Mouse (Mus musculus) CH12.LX (cell line): ENCODE measurements around the gene Psmd5. TPM values are rescaled to one million over a fixed set of nuclear protein-coding genes. Genes with fewer than 3 reads are reported as not detected.
"Not testable (repeated sequence)": the region's sequence is repeated elsewhere in the genome, so short reads cannot be mapped to it uniquely, and the experiment has no call there.

Experiments used
- DNase-seq: peaks from one replicate; pipeline ENCODE4 v3.0.0-alpha.2; 2013; ENCODE audit errors: extremely low read depth
- H3K27ac ChIP-seq: 2 replicates; pipeline ENCODE4 v1.5.1; 2012; ENCODE audit warnings: low read depth, mild to moderate bottlenecking, control low read depth, moderate library complexity; ENCODE audit not compliant: insufficient read depth
- H3K27me3 ChIP-seq: replicated peaks from 2 replicates; pipeline ENCODE3; 2012; ENCODE audit warnings: inconsistent platforms
- H3K36me3 ChIP-seq, 2 experiments: replicated peaks in 1 of 2; 2 replicates each; pipeline versions ENCODE3 to v1.6.1; 2012; ENCODE audit warnings: inconsistent platforms in 1 of 2, low read length in 1 of 2, mild to moderate bottlenecking in 1 of 2, mixed read lengths in 1 of 2, moderate library complexity in 1 of 2; ENCODE audit not compliant: control insufficient read depth in 1 of 2, insufficient read depth in 1 of 2
- H3K4me1 ChIP-seq, 2 experiments: 2 replicates each; pipeline ENCODE4 v1.6.1; 2012; ENCODE audit warnings: inconsistent platforms in 1 of 2, moderate library complexity in 1 of 2; ENCODE audit not compliant: insufficient read depth in 2 of 2, control insufficient read depth in 1 of 2
- H3K4me2 ChIP-seq: 2 replicates; pipeline ENCODE4 v1.6.1; 2012; ENCODE audit warnings: low read depth, mild to moderate bottlenecking, control low read depth; ENCODE audit not compliant: poor library complexity, insufficient read depth, severe bottlenecking
- H3K4me3 ChIP-seq, 3 experiments: fragments of 150-350 bp in 1 of 3; sonication (generic) in 1 of 3; replicated peaks in 1 of 3; 2 replicates each; pipeline versions ENCODE3 to v1.5.1; 2011 to 2012; ENCODE audit warnings: low read depth in 2 of 3, low read length in 2 of 3, mild to moderate bottlenecking in 2 of 3, moderate library complexity in 2 of 3, control low read depth in 1 of 3, improper control_type of control experiment in 1 of 3, inconsistent platforms in 1 of 3, mixed read lengths in 1 of 3; ENCODE audit not compliant: poor library complexity in 1 of 3
- H3K79me2 ChIP-seq: replicated peaks from 2 replicates; pipeline ENCODE4 v1.6.1; 2012; ENCODE audit warnings: mild to moderate bottlenecking, moderate library complexity; ENCODE audit not compliant: control insufficient read depth, poor library complexity, insufficient read depth, severe bottlenecking; ENCODE audit errors: extremely low read depth
- H3K9ac ChIP-seq: 2 replicates; pipeline ENCODE4 v1.6.1; 2012; ENCODE audit warnings: low read depth, mild to moderate bottlenecking, control low read depth, moderate library complexity; ENCODE audit not compliant: insufficient read depth
- H3K9me3 ChIP-seq: replicated peaks from 2 replicates; pipeline ENCODE3; 2012; ENCODE audit warnings: low read length, inconsistent platforms, mixed read lengths
- CHD1 ChIP-seq: IDR thresholded peaks from 2 replicates; pipeline ENCODE4 v1.6.1; 2012; ENCODE audit warnings: low read depth, low read length, improper control_type of control experiment, inconsistent platforms
- IRF4 ChIP-seq: IDR thresholded peaks from 2 replicates; pipeline ENCODE4 v1.6.1; 2014; ENCODE audit warnings: low read depth, mild to moderate bottlenecking, inconsistent platforms, low read length, improper control_type of control experiment
- MEF2A ChIP-seq: IDR thresholded peaks from 2 replicates; pipeline ENCODE4 v1.6.1; 2014; ENCODE audit warnings: low read depth, mild to moderate bottlenecking, inconsistent platforms, low read length, improper control_type of control experiment, borderline replicate concordance
- NELFE ChIP-seq: IDR thresholded peaks from 2 replicates; pipeline ENCODE4 v1.6.1; 2011; ENCODE audit warnings: low read depth, low read length, improper control_type of control experiment
- POLR2AphosphoS2 ChIP-seq: IDR thresholded peaks from 2 replicates; pipeline ENCODE4 v1.6.1; 2011; ENCODE audit warnings: low read depth, low read length, improper control_type of control experiment
- RAD21 ChIP-seq: IDR thresholded peaks from 2 replicates; pipeline ENCODE4 v1.6.1; 2011; ENCODE audit warnings: low read depth, mild to moderate bottlenecking, low read length, improper control_type of control experiment, moderate library complexity
- UBTF ChIP-seq: IDR thresholded peaks from 2 replicates; pipeline ENCODE4 v1.6.1; 2012; ENCODE audit warnings: low read depth, mild to moderate bottlenecking, inconsistent platforms, low read length, improper control_type of control experiment, moderate library complexity
- USF1 ChIP-seq: IDR thresholded peaks from 2 replicates; pipeline ENCODE4 v1.6.1; 2014; ENCODE audit warnings: low read depth, mild to moderate bottlenecking, inconsistent platforms, low read length, improper control_type of control experiment
- USF2 ChIP-seq: conservative IDR thresholded peaks from 2 replicates; pipeline ENCODE4 v1.6.1; 2011; ENCODE audit warnings: low read depth, low read length, improper control_type of control experiment
- ZKSCAN1 ChIP-seq: IDR thresholded peaks from 2 replicates; pipeline ENCODE4 v1.6.1; 2012; ENCODE audit warnings: low read depth, inconsistent platforms, low read length, improper control_type of control experiment, borderline replicate concordance
- ZNF384 ChIP-seq: IDR thresholded peaks from 2 replicates; pipeline ENCODE4 v1.6.1; 2012; ENCODE audit warnings: low read depth, low read length, improper control_type of control experiment, inconsistent platforms
- dilution Hi-C: fragments of 300-500 bp; cut with MboI; formaldehyde crosslinking; loops from 2 replicates; pipeline ENCODE4 v1.14.3; 2020; ENCODE audit warnings: low sequenced_read_pairs; ENCODE audit not compliant: extremely low pct_unique_long_range_greater_than_20kb, extremely low pct_ligation_motif_present
- in situ Hi-C: fragments of 300-500 bp; cut with MboI; formaldehyde crosslinking; loops from 3 replicates; pipeline ENCODE4 v1.14.3; 2019; ENCODE audit warnings: low sequenced_read_pairs, low pct_ligation_motif_present, low pct_unique_long_range_greater_than_20kb, mixed read lengths
- polyA plus RNA-seq: library from polyadenylated mRNA; unstranded; fragments of >175 nt; gene quantifications from 2 replicates; pipeline ENCODE4 v1.2.1, GENCODE M21; 2012; ENCODE audit warnings: low read depth; ENCODE audit not compliant: insufficient read length
- total RNA-seq, 2 experiments: library from RNA; depleted of rRNA; stranded (reverse); fragments of 300-350 nt in 1 of 2; fragments of >200 nt in 1 of 2; gene quantifications; 2 replicates each; pipeline ENCODE4 v1.2.3; 2012 to 2014

Psmd5 gene
- total and polyA plus RNA-seq, 3 experiments: 27.9 to 81.9 (median 81.2) TPM

- dilution Hi-C loops (no loop called here), in situ Hi-C loops (no loop called here)
- H3K27ac ChIP-seq: no peak overlapping the region
Measured at GRCm38 (mm10) chr2:34833624-34834023, 41.1 kb downstream of the Psmd5 start.

GRCm38 (mm10) chr2:34832766-34833457 is 41.9 kb downstream of the Psmd5 start, which contains the start of gene Gm34653:
Gene Gm34653 (plus strand): TSS chr2:34833007.
- H3K4me1 ChIP-seq, DNase-seq, H3K36me3 ChIP-seq, H3K27me3 ChIP-seq, H3K4me3 ChIP-seq, in situ Hi-C loops, dilution Hi-C loops, H3K27ac ChIP-seq, H3K9me3 ChIP-seq, H3K79me2 ChIP-seq: not testable (repeated sequence)
- peak within 1 kb of the TSS; percentile 56 for H3K4me2 ChIP-seq
- peak within 1 kb of the TSS; percentile 44; the same call in 1 of the 2 replicates for H3K9ac ChIP-seq

More at GRCm38 (mm10) chr2:34833624-34834023, 41.1 kb downstream of the Psmd5 start:
- no peaks in the 10 kb centered on the region for H3K4me1 ChIP-seq
- TF ChIP-seq IRF4 (no peak), POLR2AphosphoS2 (no peak), MEF2A (no peak), RAD21 (no peak), UBTF (no peak), ZKSCAN1 (no peak), ZNF384 (no peak), USF2 (no peak), CHD1 (no peak), USF1 (no peak), NELFE (no peak)
- H3K9me3 ChIP-seq: peaks cover 5% of the 10 kb centered on the region
- no peak for DNase-seq
- H3K79me2 ChIP-seq: no peaks in the 10 kb centered on the region
- H3K9ac ChIP-seq: no peak overlapping the region
- no peaks in the 10 kb centered on the region for H3K27me3 ChIP-seq
- H3K36me3 ChIP-seq: no peaks in the 10 kb centered on the region
- H3K4me2 ChIP-seq: no peak overlapping the region
- no peak overlapping the region for H3K4me3 ChIP-seq

- in situ Hi-C loops, H3K36me3 ChIP-seq, H3K4me1 ChIP-seq, H3K9me3 ChIP-seq, DNase-seq, H3K4me3 ChIP-seq, H3K79me2 ChIP-seq, H3K27ac ChIP-seq, H3K27me3 ChIP-seq, H3K4me2 ChIP-seq, dilution Hi-C loops, H3K9ac ChIP-seq: not testable (repeated sequence)
Measured at GRCm38 (mm10) chr2:34830066-34830465, 44.7 kb downstream of the Psmd5 start.
